Mouse (Mus musculus) heart, adult 2 months (tissue): ENCODE data around the gene Hsd17b14.

Experiments used
- CTCF ChIP-seq: fragments of 200-600 bp; IDR thresholded peaks from 2 replicates; pipeline ENCODE4 v1.8.1; 2022; ENCODE audit warnings: antibody characterized with exemption, mild to moderate bottlenecking, moderate library complexity
- POLR2A ChIP-seq: fragments of 200-500 bp; IDR thresholded peaks from 2 replicates; pipeline ENCODE4 v1.6.1; 2011; ENCODE audit warnings: mild to moderate bottlenecking, low read depth, low read length, control low read depth; ENCODE audit not compliant: insufficient read depth

GRCm38 (mm10) chr7:45550821-45551511 is 3.7 kb upstream of the Hsd17b14 start:
- no peak for TF ChIP-seq POLR2A
- TF ChIP-seq CTCF = no peak
